Mouse (Mus musculus) cerebellum, postnatal 36 days (tissue): ENCODE data around the gene Grk1.
A peak's percentile ranks its signal among the peaks of the same experiment; 100 is the strongest.

ENCODE experiments used
- DNase-seq, 2 experiments: peaks; one replicate each; pipeline ENCODE4 v3.0.0; 2021 to 2022; ENCODE audit warnings: mixed read lengths in 2 of 2

Grk1 gene

DNA sequence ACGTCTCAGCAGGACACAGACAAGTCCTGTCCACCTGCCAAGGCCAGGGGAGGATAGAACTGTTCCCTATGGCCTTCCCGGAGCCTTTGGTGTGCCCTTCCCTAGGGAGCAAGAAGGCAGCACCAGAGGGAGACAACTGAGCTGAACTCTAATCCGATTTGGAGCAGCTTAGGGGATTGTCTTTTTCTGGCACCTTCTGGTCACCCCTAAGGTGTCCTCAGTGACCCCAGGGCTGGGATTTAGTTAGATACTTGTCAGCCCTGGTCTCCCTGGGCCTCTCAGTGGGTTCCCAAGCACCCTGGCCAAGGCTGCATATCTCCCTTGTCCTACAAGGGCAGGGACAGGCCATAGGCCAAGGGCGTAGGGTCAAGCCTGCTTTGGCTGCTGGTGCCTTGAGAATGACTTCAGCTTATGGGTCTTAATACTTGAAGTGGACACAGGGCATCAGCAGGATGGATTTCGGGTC, at the start of gene Grk1:
TSS of gene Grk1 (plus strand) at position 416 of the 466 bp plus-strand sequence.
- no peak for DNase-seq

DNA sequence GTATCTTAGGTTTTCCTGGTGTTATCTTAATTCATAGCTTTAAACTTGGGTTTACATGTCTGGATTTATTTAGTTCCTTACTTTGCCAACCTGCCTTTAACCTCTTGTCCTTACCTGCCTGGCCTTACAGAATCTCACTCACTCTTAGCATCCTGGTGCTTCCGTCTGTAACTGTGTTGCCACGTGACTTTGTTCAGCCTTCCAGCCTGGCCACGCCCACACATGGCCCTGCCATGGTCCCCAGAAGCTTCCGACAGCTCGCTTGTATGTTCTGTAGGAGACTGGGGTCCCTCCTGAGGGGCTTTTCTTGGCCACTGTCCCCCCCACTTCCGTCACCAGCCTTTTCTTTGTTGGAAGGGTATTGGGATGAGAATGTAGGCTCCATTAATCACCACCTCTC, 48.7 kb upstream of the Grk1 start:
- no peak for DNase-seq

GRCm38 (mm10) chr8:13356681-13357080, 48.2 kb upstream of the Grk1 start:
- no peak for DNase-seq

- DNase-seq: no peak
These were observed 44.7 kb upstream of the Grk1 start for GRCm38 (mm10) chr8:13360213-13360612.

DNA sequence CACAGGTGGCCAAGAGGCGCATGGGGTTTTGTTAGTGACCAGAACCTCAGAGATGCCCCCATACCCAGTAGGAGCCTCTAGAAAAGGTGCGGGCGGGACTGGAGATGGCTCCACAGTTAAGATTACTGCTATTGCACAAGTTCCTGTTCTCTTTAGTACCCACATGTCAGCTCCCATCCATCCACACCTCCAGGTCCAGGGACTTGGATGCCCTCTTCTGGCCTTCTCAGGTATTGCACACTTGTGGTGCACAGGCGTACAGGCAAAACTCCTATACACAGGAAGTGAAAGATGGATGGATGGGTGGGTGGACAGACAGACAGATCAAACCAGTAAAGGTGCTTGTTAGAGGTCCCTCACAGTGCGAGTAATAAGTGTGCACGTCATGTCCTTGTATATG, 43.0 kb upstream of the Grk1 start:
- no peak for DNase-seq

DNA sequence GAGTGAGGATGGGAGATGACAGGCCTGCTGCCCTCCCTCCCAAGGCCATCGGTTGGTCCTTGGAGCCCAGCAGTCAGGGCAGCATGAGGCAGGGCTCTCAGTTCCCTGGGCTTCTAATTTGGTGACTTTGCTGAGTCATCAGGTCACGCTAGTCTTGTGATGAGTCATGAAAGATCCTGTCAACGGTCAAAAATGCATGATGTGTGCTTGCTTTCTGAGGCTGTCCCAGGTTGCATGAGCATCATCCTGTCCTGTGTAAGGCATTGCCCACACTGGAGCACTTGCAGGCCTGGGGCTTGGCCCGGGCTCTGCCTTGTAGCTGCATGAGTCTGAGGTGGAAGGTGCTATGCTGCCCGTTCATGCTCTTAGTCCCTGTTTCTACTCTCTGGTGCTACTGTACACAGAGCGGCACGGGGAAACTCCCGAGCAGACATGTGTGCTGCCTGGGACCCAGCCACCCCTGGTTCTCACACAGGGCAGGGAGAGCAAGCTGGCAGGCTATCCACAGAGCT, 31.7 kb upstream of the Grk1 start:
- DNase-seq: no peak

DNA sequence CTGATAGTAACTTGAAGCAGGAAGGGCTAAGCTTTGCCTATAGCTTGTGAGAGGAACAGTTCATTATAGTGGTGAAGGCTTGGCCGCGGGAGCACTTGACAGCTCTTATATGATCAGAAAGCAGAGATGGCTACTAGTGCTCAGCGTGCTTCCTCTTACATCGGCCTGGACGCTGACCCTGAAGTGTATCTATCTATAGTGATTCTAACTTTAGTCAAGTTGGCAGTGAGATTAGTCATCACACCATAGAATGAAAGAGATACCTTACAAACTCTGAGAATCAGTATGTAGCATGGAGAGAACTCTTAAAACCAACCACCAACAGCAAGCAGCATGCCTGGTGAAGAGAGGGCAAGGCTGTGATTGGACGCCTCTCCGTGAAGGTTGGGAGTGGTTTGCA, 23.3 kb upstream of the Grk1 start:
- no peak for DNase-seq

DNA sequence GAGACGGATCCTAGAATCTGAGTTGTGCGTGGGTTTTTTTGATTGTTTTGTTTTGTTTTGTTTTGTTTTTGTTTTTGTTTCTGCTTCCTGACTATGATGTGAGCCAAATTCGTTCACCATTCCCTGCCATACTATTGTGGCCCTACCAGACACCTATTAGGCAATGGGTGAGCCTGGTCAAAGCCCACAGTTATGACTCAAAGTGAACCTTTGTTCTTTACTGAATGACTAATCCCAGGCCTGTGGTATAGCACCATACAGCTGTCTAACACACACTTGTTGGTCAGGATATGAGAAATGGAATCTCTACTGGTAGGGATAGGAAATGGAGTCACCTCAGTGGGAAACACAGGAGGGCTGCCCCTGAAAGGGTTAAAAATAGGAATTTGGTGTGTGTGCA, 22.3 kb upstream of the Grk1 start:
- DNase-seq: no peak

GRCm38 (mm10) chr8:13382999-13383398, 21.9 kb upstream of the Grk1 start:
- DNase-seq: no peak

GRCm38 (mm10) chr8:13386366-13386765, 18.5 kb upstream of the Grk1 start:
- DNase-seq: no peak

GRCm38 (mm10) chr8:13387728-13388127, 17.2 kb upstream of the Grk1 start:
- no peak for DNase-seq

GRCm38 (mm10) chr8:13388744-13389143, 16.1 kb upstream of the Grk1 start:
- no peak for DNase-seq

DNA sequence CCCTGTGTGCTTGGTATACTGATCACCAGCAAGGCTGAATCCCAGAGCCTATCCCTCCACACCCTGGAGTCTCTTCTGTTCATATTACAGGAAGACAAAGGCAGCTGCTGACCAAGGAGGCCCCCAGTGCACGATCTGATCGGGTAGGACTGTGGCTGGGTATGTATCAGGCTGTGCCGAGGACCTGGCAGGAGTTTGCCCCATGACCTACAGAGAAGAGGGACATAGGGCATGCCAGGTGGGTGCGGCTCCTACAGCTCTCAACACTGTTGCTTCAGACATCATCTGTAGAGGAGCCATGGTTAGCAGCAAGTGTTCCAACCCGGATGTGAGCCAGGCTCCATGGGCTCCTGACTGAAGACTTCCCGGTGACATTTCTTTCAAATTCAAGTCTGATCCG, 11.0 kb upstream of the Grk1 start:
- no peak for DNase-seq

- DNase-seq: no peak
These were observed 8.2 kb upstream of the Grk1 start, which contains the start of gene Atp4b for GRCm38 (mm10) chr8:13396725-13397124. Atp4b (minus strand) TSS chr8:13396825.

GRCm38 (mm10) chr8:13403517-13403916, 1.4 kb upstream of the Grk1 start:
- DNase-seq: no peak

- DNase-seq: no peak
These were observed 1.1 kb downstream of the Grk1 start for GRCm38 (mm10) chr8:13406011-13406410.

DNA sequence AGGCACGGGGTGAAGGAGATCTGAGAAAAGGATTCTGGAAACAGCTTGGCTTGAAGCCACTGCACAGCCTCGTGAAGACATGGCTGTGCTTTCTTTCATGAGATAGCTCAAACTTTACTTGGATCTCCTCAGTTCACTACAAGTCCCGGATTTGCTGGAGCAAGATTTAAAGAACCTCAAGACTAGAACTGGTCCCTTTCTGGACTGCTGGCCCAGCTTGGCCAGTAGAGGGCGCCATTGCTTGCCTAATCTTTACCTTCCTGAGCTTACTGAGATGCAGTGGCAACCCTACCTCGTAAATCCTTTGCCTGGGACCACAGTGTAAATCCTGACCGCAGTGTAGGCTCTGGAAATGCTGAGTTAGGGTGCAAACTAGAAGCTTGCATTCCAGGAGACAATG, 6.7 kb downstream of the Grk1 start:
- peak; percentile 66 to 70 for DNase-seq

- DNase-seq: peak; percentile 64 to 65
These were observed 8.1 kb downstream of the Grk1 start for GRCm38 (mm10) chr8:13412891-13413558.

DNA sequence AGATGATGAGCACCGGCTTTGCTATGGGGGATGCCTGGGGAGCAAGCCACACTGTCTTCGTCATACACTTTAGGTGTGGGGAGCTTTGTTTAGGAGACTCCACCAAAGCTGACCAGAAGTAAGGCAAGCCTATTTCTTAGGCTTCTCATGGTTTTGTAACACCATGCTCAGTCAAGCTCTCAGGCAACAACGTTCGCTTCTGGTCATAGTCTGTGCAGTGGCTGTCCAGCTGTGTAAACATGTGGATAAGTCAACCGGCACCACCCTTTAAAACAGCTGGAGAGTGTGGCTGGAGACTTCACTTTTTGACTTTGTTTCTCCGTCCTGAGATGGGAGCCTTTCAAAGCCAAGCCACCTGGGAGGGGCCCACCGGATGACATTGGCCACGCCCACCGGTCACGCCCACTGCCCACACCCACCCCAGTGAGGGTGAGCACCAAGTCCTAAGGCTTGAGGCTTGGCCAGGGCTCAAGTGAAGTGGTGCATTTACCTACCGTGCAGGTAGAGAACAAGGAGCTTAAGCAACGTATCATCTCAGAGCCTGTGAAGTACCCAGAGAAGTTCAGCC, 9.0 kb downstream of the Grk1 start:
- no peak for DNase-seq

GRCm38 (mm10) chr8:13415879-13416278, 11.0 kb downstream of the Grk1 start:
- no peak for DNase-seq

- DNase-seq: no peak
These were observed 14.3 kb downstream of the Grk1 start for GRCm38 (mm10) chr8:13419111-13419639.

DNA sequence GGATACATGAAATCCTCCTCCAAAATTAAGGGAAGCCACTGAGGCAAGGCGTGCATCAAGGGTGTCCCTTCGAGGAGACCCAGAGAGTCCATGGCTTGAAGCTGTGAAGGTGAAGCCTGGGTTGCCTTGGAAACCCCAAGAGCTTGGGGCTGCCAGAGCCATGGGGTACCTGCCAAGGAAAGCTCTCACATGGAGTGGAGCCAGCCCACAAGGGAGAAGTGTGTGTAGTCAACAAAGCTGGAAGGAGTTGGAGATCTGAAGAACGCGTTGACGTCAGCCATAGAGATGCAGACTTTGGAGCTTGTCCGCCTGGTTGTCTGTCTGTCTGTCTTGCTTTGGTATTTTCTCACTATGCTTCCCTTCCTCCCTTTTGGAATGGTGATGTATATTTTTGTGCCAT, 16.1 kb downstream of the Grk1 start:
- DNase-seq: no peak

- DNase-seq: no peak
These were observed 22.5 kb downstream of the Grk1 start for GRCm38 (mm10) chr8:13427351-13427750.

GRCm38 (mm10) chr8:13428156-13428555, 23.3 kb downstream of the Grk1 start:
- no peak for DNase-seq
